In genomic region chr2:171587635-171588034, GRCm38 (mm10) we compare ENCODE assay signal across 9 mouse cellular contexts.
DNase-seq lines count a peak whose midpoint lies in the region; ATAC-seq and TF ChIP-seq lines count a peak whose summit lies in the region.
"Had no signal": no experiment of that assay in that cellular context is flagged by ENCODE, and none has a peak within 500 bp of the region (broad histone marks: within the 10 kb centered on the region; RNA-seq: fewer than 3 reads in every experiment).

No protein-coding gene starts in this region.

- ATAC-seq in hindbrain, embryonic 15.5 days (ENCODE audit: low FRiP score, low read depth): peak; percentile 74; the same call in 1 of the 2 replicates
- ATAC-seq in megakaryocyte-erythroid progenitor cell, adult 5-6 weeks (replicated peaks; ENCODE audit: low FRiP score, low TSS enrichment, poor library complexity, severe bottlenecking): no peak
- ATAC-seq in liver, postnatal 0 days: no peak

- TF ChIP-seq POLR2A in cerebellum, adult 2 months (IDR thresholded peaks at IDR 0.05; ENCODE audit: borderline replicate concordance, insufficient read depth, low read length): no peak

- H3K4me2 ChIP-seq in hindbrain, embryonic 15.5 days: peak overlapping the region; percentile 14; the same call in 1 of the 2 replicates
- no peak overlapping the region for H3K4me2 ChIP-seq in liver, postnatal 0 days (ENCODE audit: low read depth, low read length)
- H3K4me2 ChIP-seq: lung, embryonic 15.5 days had no signal

- H3K9me3 ChIP-seq in hindbrain, embryonic 15.5 days: no peaks in the 10 kb centered on the region
- H3K9me3 ChIP-seq in liver, postnatal 0 days (ENCODE audit: low read length): no peaks in the 10 kb centered on the region
- H3K9me3 ChIP-seq: lung, embryonic 15.5 days had no signal

- H3K36me3 ChIP-seq in hindbrain, embryonic 15.5 days: no peaks in the 10 kb centered on the region
- H3K36me3 ChIP-seq in liver, postnatal 0 days (replicated peaks; ENCODE audit: insufficient read depth, low read length): no peaks in the 10 kb centered on the region
- H3K36me3 ChIP-seq: lung, embryonic 15.5 days had no signal

- H3K27me3 ChIP-seq in hindbrain, embryonic 15.5 days: no peaks in the 10 kb centered on the region
- no peaks in the 10 kb centered on the region for H3K27me3 ChIP-seq in liver, postnatal 0 days (ENCODE audit: insufficient read depth, low read length)
- no peaks in the 10 kb centered on the region; the same call in 1 of the 2 replicates for H3K27me3 ChIP-seq in cerebellum, adult 2 months (ENCODE audit: control insufficient read depth, insufficient read depth, low read length)
- H3K27me3 ChIP-seq: lung, embryonic 15.5 days had no signal

- no peak for TF ChIP-seq CTCF in liver, postnatal 0 days (IDR thresholded peaks at IDR 0.05; ENCODE audit: low read depth)
- TF ChIP-seq CTCF in cerebellum, adult 2 months (IDR thresholded peaks at IDR 0.05; ENCODE audit: borderline replicate concordance, insufficient read depth, low read depth, low read length): no peak

- H3K4me1 ChIP-seq in hindbrain, embryonic 15.5 days (replicated peaks): peaks cover 19% of the 10 kb centered on the region
- H3K4me1 ChIP-seq in liver, postnatal 0 days (ENCODE audit: insufficient read depth): no peaks in the 10 kb centered on the region
- H3K4me1 ChIP-seq in cerebellum, adult 2 months (ENCODE audit: control insufficient read depth, insufficient read depth, low read length): no peaks in the 10 kb centered on the region
- H3K4me1 ChIP-seq: lung, embryonic 15.5 days had no signal

- DNase-seq in ZHBTc4 (ENCODE audit: low read depth, low spot score): peak; percentile 6
- DNase-seq in embryo, embryonic 11 days: peak; percentile 75
- peak; percentile 18 for DNase-seq in neural tube, embryonic 10.5 days (ENCODE audit: extremely low spot score, low spot score)
- DNase-seq in cerebellum, postnatal 36 days: no peak
- DNase-seq in liver, postnatal 0 days: no peak
- DNase-seq in cerebellum, adult 2 months: no peak

- H3K27ac ChIP-seq in hindbrain, embryonic 15.5 days (replicated peaks): peak overlapping the region; percentile 33; the same call in 1 of the 2 replicates
- no peak overlapping the region for H3K27ac ChIP-seq in liver, postnatal 0 days (ENCODE audit: low read depth)
- no peak overlapping the region for H3K27ac ChIP-seq in cerebellum, adult 2 months (ENCODE audit: insufficient read depth, low read length)
- H3K27ac ChIP-seq: lung, embryonic 15.5 days had no signal

- no peak for TF ChIP-seq EP300 in liver, postnatal 0 days (IDR thresholded peaks at IDR 0.05; ENCODE audit: low read depth)

- 18% methylated on average over 9 of the region's 9 CpGs for WGBS in hindbrain, embryonic 15.5 days
- WGBS in liver, postnatal 0 days (ENCODE audit: insufficient replicate concordance): 82% methylated on average over 9 of the region's 9 CpGs
- 43% methylated on average over 9 of the region's 9 CpGs for WGBS in cerebellum, adult 2 months

- H3K4me3 ChIP-seq in hindbrain, embryonic 15.5 days: no peak overlapping the region
- H3K4me3 ChIP-seq in liver, postnatal 0 days (ENCODE audit: low read depth, low read length): no peak overlapping the region
- no peak overlapping the region for H3K4me3 ChIP-seq in cerebellum, adult 2 months (replicated peaks; ENCODE audit: insufficient read depth, low read depth, low read length)
- H3K4me3 ChIP-seq: lung, embryonic 15.5 days had no signal

- no peak overlapping the region for H3K9ac ChIP-seq in hindbrain, embryonic 15.5 days
- no peak overlapping the region for H3K9ac ChIP-seq in liver, postnatal 0 days (replicated peaks)
- H3K9ac ChIP-seq: lung, embryonic 15.5 days had no signal

Comparison
In these comparisons a context has a peak if more than half of its experiments do, and no peak if none do; other contexts are left out.
1. DNase-seq: peak in ZHBTc4 (single experiment), embryo, embryonic 11 days (single experiment) and neural tube, embryonic 10.5 days (single experiment); none in cerebellum, postnatal 36 days (0 of 2), liver, postnatal 0 days (single experiment) and cerebellum, adult 2 months (0 of 2).